Mouse (Mus musculus) embryonic facial prominence, embryonic 12.5 days (tissue): ENCODE results near the gene Ggcx. TPM values are rescaled to one million over a fixed set of nuclear protein-coding genes. Genes with fewer than 3 reads are reported as not detected.
"Not testable (repeated sequence)": the region's sequence is repeated elsewhere in the genome, so short reads cannot be mapped to it uniquely, and the experiment has no call there.

Experiments
- ATAC-seq: fragments of 200-750 bp; cut with Nextera tagmentation; 2 replicates; pipeline ENCODE4 v1.8.0; 2017; ENCODE audit not compliant: insufficient number of reproducible peaks, insufficient read depth, low FRiP score, low TSS enrichment
- H3K27ac ChIP-seq: fragments of 300-500 bp; sonication (generic); 2 replicates; pipeline ENCODE4 v1.5.1; 2016; ENCODE audit warnings: mild to moderate bottlenecking
- H3K27me3 ChIP-seq: fragments of 300-500 bp; sonication (generic); 2 replicates; pipeline ENCODE4 v1.6.1; 2016; ENCODE audit warnings: mild to moderate bottlenecking, moderate library complexity
- H3K36me3 ChIP-seq: fragments of 300-500 bp; sonication (generic); 2 replicates; pipeline ENCODE4 v1.6.1; 2016; ENCODE audit warnings: mild to moderate bottlenecking
- H3K4me1 ChIP-seq: fragments of 300-500 bp; sonication (generic); 2 replicates; pipeline ENCODE4 v1.6.1; 2016
- H3K4me2 ChIP-seq: fragments of 300-500 bp; sonication (generic); replicated peaks from 2 replicates; pipeline ENCODE4 v1.6.1; 2016; ENCODE audit warnings: mild to moderate bottlenecking, moderate library complexity
- H3K4me3 ChIP-seq: fragments of 300-500 bp; sonication (generic); 2 replicates; pipeline ENCODE4 v1.5.1; 2016; ENCODE audit warnings: mild to moderate bottlenecking
- H3K9ac ChIP-seq: fragments of 300-500 bp; sonication (generic); 2 replicates; pipeline ENCODE4 v1.6.1; 2016; ENCODE audit warnings: mild to moderate bottlenecking, moderate library complexity
- H3K9me3 ChIP-seq: fragments of 300-500 bp; sonication (generic); 2 replicates; pipeline ENCODE4 v1.6.1; 2016; ENCODE audit warnings: mild to moderate bottlenecking, moderate library complexity
- WGBS: fragments of 180-500 bp; shearing (Covaris S2); methylation state at CpG from one replicate; pipeline ENCODE4 v1.1.7; 2016; 5-methylcytosine and 5-hydroxymethylcytosine counted together
- polyA plus RNA-seq: library from polyadenylated mRNA; unstranded; fragments of >200 nt; fragmentation: Nextera tagmentation; extraction: Ambion mirVana; gene quantifications from 2 replicates; pipeline ENCODE4 v1.2.1, GENCODE M21; 2016

The Ggcx gene
- polyA plus RNA-seq, 1 experiment from 2014 or later: 34.4 TPM

- Histone ChIP-seq H3K27me3 (no peaks in the 10 kb centered on the region), H3K4me2 (no peak overlapping the region), H3K9ac (no peak overlapping the region), H3K4me3 (no peak overlapping the region), H3K9me3 (no peaks in the 10 kb centered on the region), H3K4me1 (no peaks in the 10 kb centered on the region), H3K36me3 (peaks cover 64% of the 10 kb centered on the region), H3K27ac (no peak overlapping the region)
- WGBS: 39% methylated on average over 5 of the region's 5 CpGs
- ATAC-seq: no peak
These were observed 17.1 kb downstream of the Ggcx start for GRCm38 (mm10) chr6:72430989-72431921.

GRCm38 (mm10) chr6:72432153-72432552 is 18.0 kb downstream of the Ggcx start:
- no peak overlapping the region for H3K4me2 ChIP-seq
- 79% methylated on average over 2 of the region's 2 CpGs for WGBS
- H3K9me3 ChIP-seq: no peaks in the 10 kb centered on the region
- peaks cover 66% of the 10 kb centered on the region for H3K36me3 ChIP-seq
- no peak overlapping the region for H3K4me3 ChIP-seq
- no peaks in the 10 kb centered on the region for H3K27me3 ChIP-seq
- peaks cover 5% of the 10 kb centered on the region for H3K4me1 ChIP-seq
- no peak overlapping the region for H3K27ac ChIP-seq
- no peak for ATAC-seq
- no peak overlapping the region for H3K9ac ChIP-seq

- Histone ChIP-seq H3K4me3 (peak overlapping the region; percentile 57), H3K9me3 (no peaks in the 10 kb centered on the region), H3K9ac (peak overlapping the region; percentile 84), H3K27ac (0 out of 2 replicates have a peak overlapping the region, but pooled peaks have one; percentile 96), H3K36me3 (peaks cover 39% of the 10 kb centered on the region), H3K4me2 (peak overlapping the region; percentile 90), H3K27me3 (no peaks in the 10 kb centered on the region), H3K4me1 (peaks cover 25% of the 10 kb centered on the region)
- ATAC-seq: no peak
- 2% methylated on average over 5 of the region's 5 CpGs for WGBS
These were observed 24.1 kb downstream of the Ggcx start for GRCm38 (mm10) chr6:72438226-72438625.

- peak; percentile 22 for ATAC-seq
- Histone ChIP-seq H3K9ac (peak overlapping the region; percentile 84), H3K4me2 (peak overlapping the region; percentile 90), H3K27ac (peak overlapping the region; percentile 96), H3K4me1 (peaks cover 25% of the 10 kb centered on the region), H3K9me3 (no peaks in the 10 kb centered on the region), H3K36me3 (peaks cover 34% of the 10 kb centered on the region), H3K4me3 (peak overlapping the region; percentile 57), H3K27me3 (no peaks in the 10 kb centered on the region)
- under 1% methylated on average over 55 of the region's 57 CpGs for WGBS
These were observed 24.8 kb downstream of the Ggcx start for GRCm38 (mm10) chr6:72438862-72439354.

GRCm38 (mm10) chr6:72439355-72440185 is 25.5 kb downstream of the Ggcx start, which contains the start of gene Mat2a:
Mat2a (minus strand) TSS chr6:72439558.
- H3K27ac ChIP-seq: peak within 1 kb of the TSS; percentile 96
- peak; percentile 93 for ATAC-seq
- peaks cover 25% of the 10 kb centered on the region for H3K4me1 ChIP-seq
- WGBS: under 1% methylated on average over 76 of the region's 77 CpGs
- no peaks in the 10 kb centered on the region for H3K27me3 ChIP-seq
- no peaks in the 10 kb centered on the region for H3K9me3 ChIP-seq
- H3K4me2 ChIP-seq: peak within 1 kb of the TSS; percentile 90
- peak within 1 kb of the TSS; percentile 57 for H3K4me3 ChIP-seq
- H3K36me3 ChIP-seq: peaks cover 29% of the 10 kb centered on the region
- H3K9ac ChIP-seq: peak within 1 kb of the TSS; percentile 84

- WGBS: 12% methylated on average over 17 of the region's 17 CpGs
- ATAC-seq: no peak
- Histone ChIP-seq H3K27me3 (no peaks in the 10 kb centered on the region), H3K4me3 (peak overlapping the region; percentile 57), H3K4me2 (peak overlapping the region; percentile 90), H3K4me1 (peaks cover 25% of the 10 kb centered on the region), H3K27ac (peak overlapping the region; percentile 96), H3K9me3 (no peaks in the 10 kb centered on the region), H3K36me3 (peaks cover 22% of the 10 kb centered on the region), H3K9ac (peak overlapping the region; percentile 84)
These were observed 26.3 kb downstream of the Ggcx start for GRCm38 (mm10) chr6:72440186-72440990.

- H3K27ac ChIP-seq: no peak overlapping the region
- no peak for ATAC-seq
- no peak overlapping the region for H3K4me2 ChIP-seq
- H3K36me3 ChIP-seq: no peaks in the 10 kb centered on the region
- H3K27me3 ChIP-seq: no peaks in the 10 kb centered on the region
- H3K9me3 ChIP-seq: no peaks in the 10 kb centered on the region
- WGBS: 43% methylated on average over 1 of the region's 1 CpGs
- H3K4me1 ChIP-seq: peaks cover 13% of the 10 kb centered on the region
- no peak overlapping the region for H3K9ac ChIP-seq
- H3K4me3 ChIP-seq: no peak overlapping the region
These were observed 29.0 kb downstream of the Ggcx start for GRCm38 (mm10) chr6:72442921-72443604.

GRCm38 (mm10) chr6:72445011-72445410 is 30.9 kb downstream of the Ggcx start:
- no peak for ATAC-seq
- H3K9ac ChIP-seq: no peak overlapping the region
- H3K4me3 ChIP-seq: no peak overlapping the region
- no peaks in the 10 kb centered on the region for H3K9me3 ChIP-seq
- H3K27ac ChIP-seq: no peak overlapping the region
- no peak overlapping the region for H3K4me2 ChIP-seq
- peaks cover 11% of the 10 kb centered on the region for H3K4me1 ChIP-seq
- H3K36me3 ChIP-seq: no peaks in the 10 kb centered on the region
- H3K27me3 ChIP-seq: no peaks in the 10 kb centered on the region

- no peak overlapping the region for H3K27ac ChIP-seq
- H3K27me3 ChIP-seq: no peaks in the 10 kb centered on the region
- no peak overlapping the region for H3K9ac ChIP-seq
- no peaks in the 10 kb centered on the region for H3K4me1 ChIP-seq
- no peaks in the 10 kb centered on the region for H3K9me3 ChIP-seq
- no peaks in the 10 kb centered on the region for H3K36me3 ChIP-seq
- WGBS: 78% methylated on average over 2 of the region's 2 CpGs
- no peak for ATAC-seq
- no peak overlapping the region for H3K4me3 ChIP-seq
- H3K4me2 ChIP-seq: no peak overlapping the region
These were observed 33.4 kb downstream of the Ggcx start for GRCm38 (mm10) chr6:72447487-72447886.

GRCm38 (mm10) chr6:72451778-72452177 is 37.7 kb downstream of the Ggcx start:
- H3K4me2 ChIP-seq, ATAC-seq, H3K27ac ChIP-seq, H3K4me1 ChIP-seq, H3K9me3 ChIP-seq, H3K4me3 ChIP-seq, H3K36me3 ChIP-seq, H3K27me3 ChIP-seq, H3K9ac ChIP-seq: not testable (repeated sequence)
- 62% methylated on average over 2 of the region's 2 CpGs for WGBS
